Mouse (Mus musculus) erythroblast, embryonic 14.5 days (primary cell): ENCODE measurements around the gene Cep131. TPM values are rescaled to one million over a fixed set of nuclear protein-coding genes. Genes with fewer than 3 reads are reported as not detected.

Experiments
- H3K27me3 ChIP-seq: 2 replicates; pipeline ENCODE4 v1.6.1; 2012; ENCODE audit warnings: inconsistent platforms; ENCODE audit not compliant: control insufficient read depth
- H3K36me3 ChIP-seq: 2 replicates; pipeline ENCODE4 v1.6.1; 2012; ENCODE audit warnings: mild to moderate bottlenecking, inconsistent platforms; ENCODE audit not compliant: control insufficient read depth
- H3K4me1 ChIP-seq: 2 replicates; pipeline ENCODE4 v1.6.1; 2012; ENCODE audit warnings: inconsistent platforms; ENCODE audit not compliant: control insufficient read depth
- H3K4me3 ChIP-seq: replicated peaks from 2 replicates; pipeline ENCODE3; 2012; ENCODE audit warnings: moderate library complexity, mild to moderate bottlenecking, inconsistent platforms
- H3K9me3 ChIP-seq: 2 replicates; pipeline ENCODE4 v1.6.1; 2012; ENCODE audit warnings: low read length, inconsistent platforms, mixed read lengths; ENCODE audit not compliant: control insufficient read depth
- GATA1 ChIP-seq: IDR thresholded peaks from 2 replicates; pipeline ENCODE4 v1.6.1; 2012; ENCODE audit warnings: low read length, inconsistent platforms, mixed read lengths
- TAL1 ChIP-seq: IDR thresholded peaks from 3 replicates; pipeline ENCODE4 v1.6.1; 2012; ENCODE audit warnings: low read length, inconsistent platforms, mixed read lengths
- polyA plus RNA-seq: library from polyadenylated mRNA; stranded (reverse); fragments of >175 nt; gene quantifications from 2 replicates; pipeline ENCODE4 v1.2.3, GENCODE M21; 2012

Cep131 gene
- 1.8 and 2.3 TPM in 2 replicates for polyA plus RNA-seq

- peak within 1 kb of the TSS; percentile 92 for H3K4me3 ChIP-seq
- peaks cover 32% of the 10 kb centered on the region for H3K4me1 ChIP-seq
- peaks cover 25% of the 10 kb centered on the region for H3K36me3 ChIP-seq
- no peaks in the 10 kb centered on the region for H3K27me3 ChIP-seq
- H3K9me3 ChIP-seq, result no peaks in the 10 kb centered on the region
- TF ChIP-seq TAL1, result no peak
- no peak for TF ChIP-seq GATA1
These were observed at the start of gene Cep131 for GRCm38 (mm10) chr11:120086702-120087152. Gene Cep131, minus strand, starts transcription at chr11:120086827.

DNA sequence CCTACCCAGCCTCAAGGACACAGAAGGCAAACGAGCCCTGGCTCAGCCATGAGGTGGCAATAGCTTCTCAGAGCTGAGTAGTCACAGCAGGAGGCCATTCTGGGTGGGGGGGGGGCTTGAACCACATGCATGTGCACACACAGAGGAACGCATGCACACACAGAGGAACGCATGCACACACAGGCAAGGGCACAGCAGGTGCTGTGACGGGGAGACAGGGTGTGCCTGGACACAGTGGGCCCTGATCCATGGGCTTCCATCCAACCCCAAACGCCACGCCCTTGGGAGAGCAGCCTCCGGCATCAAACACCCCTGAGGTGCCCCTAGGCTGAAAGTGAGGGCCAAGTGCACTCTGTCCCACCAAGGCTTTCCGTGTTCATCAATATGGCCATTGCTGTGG, 49.6 kb upstream of the Cep131 start:
- TF ChIP-seq TAL1 (no peak), GATA1 (no peak)
- H3K4me3 ChIP-seq, result no peak overlapping the region
- H3K36me3 ChIP-seq, result peaks cover 90% of the 10 kb centered on the region
- no peaks in the 10 kb centered on the region for H3K27me3 ChIP-seq
- peaks cover 52% of the 10 kb centered on the region for H3K4me1 ChIP-seq
- H3K9me3 ChIP-seq, result no peaks in the 10 kb centered on the region

DNA sequence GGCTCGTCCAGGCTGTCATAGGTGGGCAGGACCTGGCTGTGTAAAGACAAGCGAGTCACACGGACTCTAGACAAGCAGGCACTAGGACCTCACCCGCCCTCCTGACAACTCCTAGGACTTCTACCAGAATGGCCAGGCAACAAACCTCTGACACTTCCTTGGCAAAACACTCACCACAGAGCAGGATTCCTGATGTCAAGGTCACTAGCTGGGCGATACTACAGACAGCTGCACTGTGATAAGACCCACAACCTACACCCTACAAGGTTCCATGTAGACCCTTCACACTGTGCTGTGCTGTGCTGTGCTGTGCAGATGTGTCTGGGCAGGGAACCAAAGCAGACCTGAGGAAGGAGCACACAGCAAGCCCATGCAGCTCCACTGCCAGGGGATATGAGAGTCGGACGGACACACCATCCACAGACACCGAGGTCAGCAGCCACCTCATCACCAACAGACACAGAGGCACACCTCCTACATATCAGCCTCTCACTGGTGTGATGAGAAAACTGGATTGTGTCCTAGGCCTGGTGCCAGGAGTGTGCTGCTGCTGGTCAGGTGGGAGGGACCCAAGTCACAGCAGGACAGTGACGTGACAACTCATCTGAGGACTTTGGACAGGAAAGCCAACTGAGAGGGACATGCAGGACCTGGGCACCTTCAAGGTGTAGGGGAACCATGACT, 48.4 kb upstream of the Cep131 start:
- TF ChIP-seq GATA1 (no peak), TAL1 (no peak)
- Histone ChIP-seq H3K36me3 (peaks cover 92% of the 10 kb centered on the region), H3K27me3 (no peaks in the 10 kb centered on the region), H3K4me3 (no peak overlapping the region), H3K9me3 (no peaks in the 10 kb centered on the region), H3K4me1 (peaks cover 49% of the 10 kb centered on the region)

DNA sequence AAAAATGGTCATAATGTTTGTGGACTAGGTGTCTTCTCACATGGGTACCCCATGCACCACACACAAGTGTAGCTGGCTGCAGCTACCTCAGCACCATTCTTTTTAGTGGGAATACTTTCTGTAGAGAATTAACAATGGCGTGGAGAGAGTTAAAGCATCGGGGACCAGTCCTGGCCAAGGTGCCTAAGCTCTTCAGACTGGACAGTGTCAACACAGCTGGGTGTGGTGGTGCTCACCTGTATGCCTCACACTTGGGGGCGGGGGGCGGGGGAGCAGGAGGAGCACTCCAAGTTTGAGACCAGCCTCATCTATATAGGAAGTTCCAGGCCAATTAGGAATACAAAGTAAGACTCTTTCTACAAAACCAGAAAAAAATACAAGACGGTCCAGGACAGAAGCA, 47.5 kb upstream of the Cep131 start:
- Histone ChIP-seq H3K4me1 (peaks cover 40% of the 10 kb centered on the region), H3K36me3 (peaks cover 92% of the 10 kb centered on the region), H3K27me3 (no peaks in the 10 kb centered on the region), H3K9me3 (no peaks in the 10 kb centered on the region), H3K4me3 (no peak overlapping the region)
- TF ChIP-seq TAL1 (no peak), GATA1 (no peak)

DNA sequence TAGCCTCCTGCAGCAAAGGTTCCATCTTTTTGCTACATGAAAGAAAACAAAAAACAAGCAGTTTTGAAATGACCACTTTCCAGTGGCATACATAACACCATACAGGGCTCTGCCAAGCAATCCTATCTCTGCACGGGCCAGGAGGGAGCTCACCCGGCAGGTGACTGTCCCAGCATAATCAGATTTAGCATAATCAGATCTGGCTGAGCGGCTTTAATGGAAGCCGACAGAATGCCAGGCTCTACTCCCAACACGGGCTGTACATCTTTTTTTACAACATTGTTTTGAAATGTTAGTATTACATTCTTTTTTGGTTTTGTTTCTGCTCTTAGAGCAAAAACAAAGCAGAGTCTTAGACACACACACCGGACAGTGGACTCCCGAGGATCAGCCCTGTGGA, 42.7 kb upstream of the Cep131 start:
- Histone ChIP-seq H3K27me3 (no peaks in the 10 kb centered on the region), H3K36me3 (peaks cover 89% of the 10 kb centered on the region), H3K9me3 (no peaks in the 10 kb centered on the region), H3K4me3 (no peak overlapping the region), H3K4me1 (no peaks in the 10 kb centered on the region; the same call in 1 of the 2 replicates)
- TF ChIP-seq GATA1 (no peak), TAL1 (no peak)

DNA sequence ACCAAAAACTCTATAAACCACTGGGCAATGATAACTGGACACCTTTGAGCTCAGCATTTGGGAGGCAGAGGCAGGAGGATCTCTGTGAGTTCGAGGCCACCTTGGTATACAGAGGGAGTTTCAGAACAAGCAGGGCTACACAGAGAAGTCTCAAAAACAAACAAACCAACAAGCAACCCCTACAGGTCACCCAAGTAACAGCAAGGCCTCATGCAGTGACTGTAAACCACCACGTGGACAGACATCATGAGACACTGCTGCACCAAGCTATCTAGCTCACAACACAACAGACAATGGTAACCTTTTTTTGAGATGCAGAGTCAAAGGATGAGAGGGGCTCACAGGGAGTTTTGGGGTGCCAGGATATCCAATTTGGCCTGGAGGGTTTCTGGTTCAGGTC, 40.2 kb upstream of the Cep131 start:
- no peaks in the 10 kb centered on the region for H3K27me3 ChIP-seq
- no peak for TF ChIP-seq TAL1
- TF ChIP-seq GATA1, result no peak
- H3K4me3 ChIP-seq, result no peak overlapping the region
- H3K9me3 ChIP-seq, result no peaks in the 10 kb centered on the region
- peaks cover 90% of the 10 kb centered on the region for H3K36me3 ChIP-seq
- H3K4me1 ChIP-seq, result no peaks in the 10 kb centered on the region; the same call in 1 of the 2 replicates

- H3K4me3 ChIP-seq, result no peak overlapping the region
- H3K27me3 ChIP-seq, result no peaks in the 10 kb centered on the region
- H3K4me1 ChIP-seq, result peaks cover 8% of the 10 kb centered on the region
- no peaks in the 10 kb centered on the region for H3K9me3 ChIP-seq
- H3K36me3 ChIP-seq, result peaks cover 92% of the 10 kb centered on the region
- TF ChIP-seq GATA1, result no peak
- TF ChIP-seq TAL1, result no peak
These were observed 35.5 kb upstream of the Cep131 start for GRCm38 (mm10) chr11:120122126-120122525.

DNA sequence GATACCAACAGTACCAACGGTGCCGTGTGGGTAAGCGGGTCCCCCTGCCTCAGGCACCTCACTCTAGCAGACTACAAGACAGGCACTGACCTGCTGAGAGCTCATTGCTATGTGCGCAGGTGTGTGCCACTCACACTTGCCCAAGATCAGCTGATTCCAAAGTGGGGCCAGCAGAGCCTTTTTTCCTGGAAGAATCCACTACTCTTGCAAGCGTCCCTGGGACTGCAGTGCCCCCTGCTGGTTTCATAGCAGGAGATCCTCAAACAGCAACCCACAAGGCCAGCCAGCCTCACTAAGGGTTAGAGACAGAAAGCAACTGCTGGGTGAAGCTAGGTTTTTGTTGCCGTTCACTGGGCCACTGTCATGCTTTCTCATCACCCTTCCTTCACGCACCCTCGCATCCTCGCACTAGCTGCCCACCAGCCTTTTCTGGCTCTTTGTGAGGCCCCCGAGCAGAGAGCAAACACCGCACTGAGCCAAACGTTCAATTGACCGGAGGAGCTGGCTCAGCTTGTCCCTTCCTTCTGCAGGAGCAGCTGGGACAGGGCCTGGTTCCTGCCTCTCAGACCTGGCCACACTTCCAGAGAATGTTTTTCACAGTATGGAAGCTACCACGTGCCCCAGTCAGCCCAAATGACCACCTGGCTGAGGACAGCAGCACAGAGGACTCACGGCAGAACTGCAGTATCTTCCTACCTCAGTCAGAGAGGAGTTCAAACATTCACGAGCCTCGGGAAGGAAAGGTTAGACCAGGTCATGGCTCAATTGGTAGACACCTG, 34.2 kb upstream of the Cep131 start:
- Histone ChIP-seq H3K9me3 (no peaks in the 10 kb centered on the region), H3K36me3 (peaks cover 96% of the 10 kb centered on the region), H3K4me3 (no peak overlapping the region), H3K4me1 (peaks cover 8% of the 10 kb centered on the region), H3K27me3 (no peaks in the 10 kb centered on the region)
- no peak for TF ChIP-seq TAL1
- no peak for TF ChIP-seq GATA1

- peaks cover 99% of the 10 kb centered on the region for H3K36me3 ChIP-seq
- H3K4me1 ChIP-seq, result peaks cover 8% of the 10 kb centered on the region
- no peaks in the 10 kb centered on the region for H3K27me3 ChIP-seq
- TF ChIP-seq TAL1, result no peak
- no peak overlapping the region for H3K4me3 ChIP-seq
- no peaks in the 10 kb centered on the region for H3K9me3 ChIP-seq
These were observed 33.4 kb upstream of the Cep131 start for GRCm38 (mm10) chr11:120119936-120120541.
